Mouse (Mus musculus): ENCODE results near the gene Nsd1. TPM values are rescaled to one million over a fixed set of nuclear protein-coding genes. Genes with fewer than 3 reads are reported as not detected.

Gene Nsd1
- polyA plus RNA-seq (2015; fragmentation: Nextera tagmentation; extraction: Ambion mirVana), result 37.4 and 38.0 TPM in 2 replicates

DNA sequence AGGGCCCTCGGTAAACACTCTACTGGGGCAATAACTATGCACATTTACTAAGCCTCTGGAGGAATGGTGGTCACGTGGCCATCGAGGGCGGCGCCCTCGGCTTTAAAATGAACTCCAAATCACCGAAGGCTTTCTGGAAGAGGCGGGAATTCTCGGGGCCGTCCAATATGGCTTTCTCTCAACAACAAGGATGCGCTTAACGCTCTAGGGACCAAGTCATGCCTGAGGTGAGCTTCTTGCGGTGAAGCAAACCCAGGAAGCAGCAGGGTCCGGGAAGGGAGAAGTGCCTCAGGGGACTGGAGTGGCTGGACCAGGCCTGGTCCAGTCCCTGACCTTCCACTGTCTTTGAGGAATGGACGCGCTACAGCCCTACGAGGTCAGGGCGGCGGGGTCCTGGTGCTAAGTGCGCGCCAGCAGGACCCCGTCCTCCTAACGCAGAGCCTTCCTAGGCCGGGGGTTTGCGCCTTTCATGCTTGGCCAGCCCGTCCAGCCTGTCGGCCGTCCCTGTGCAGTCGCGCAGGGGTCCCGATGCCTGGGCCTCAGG is at the start of gene Nsd1:
TSS of gene Nsd1 (plus strand) at position 134 of the 544 bp plus-strand sequence.
- Histone ChIP-seq H3K27me3 (replicated peaks; ENCODE audit: control insufficient read depth, insufficient read depth, low read length) (no peaks in the 10 kb centered on the region), H3K27ac (ENCODE audit: low read depth, low read length) (peak within 1 kb of the TSS; percentile 98), H3K9me3 (ENCODE audit: control insufficient read depth) (no peaks in the 10 kb centered on the region), H3K4me1 (replicated peaks; ENCODE audit: control insufficient read depth, insufficient read depth, low read length) (0 out of 2 replicates have a peak, but pooled peaks cover 8% of the 10 kb centered on the region), H3K9ac (ENCODE audit: low read depth, low read length) (peak within 1 kb of the TSS; percentile 88), H3K4me3 (ENCODE audit: low read depth, low read length) (peak within 1 kb of the TSS; percentile 73), H3K36me3 (ENCODE audit: control insufficient read depth, insufficient read depth) (no peaks in the 10 kb centered on the region), H3K4me2 (replicated peaks; ENCODE audit: low read depth) (peak within 1 kb of the TSS; percentile 86)
- TF ChIP-seq CTCF (IDR thresholded peaks at IDR 0.05; ENCODE audit: low read depth), result peak; percentile 57; the same call in 1 of the 2 replicates
- WGBS, result 53% methylated on average over 31 of the region's 31 CpGs
- no peak for ATAC-seq

DNA sequence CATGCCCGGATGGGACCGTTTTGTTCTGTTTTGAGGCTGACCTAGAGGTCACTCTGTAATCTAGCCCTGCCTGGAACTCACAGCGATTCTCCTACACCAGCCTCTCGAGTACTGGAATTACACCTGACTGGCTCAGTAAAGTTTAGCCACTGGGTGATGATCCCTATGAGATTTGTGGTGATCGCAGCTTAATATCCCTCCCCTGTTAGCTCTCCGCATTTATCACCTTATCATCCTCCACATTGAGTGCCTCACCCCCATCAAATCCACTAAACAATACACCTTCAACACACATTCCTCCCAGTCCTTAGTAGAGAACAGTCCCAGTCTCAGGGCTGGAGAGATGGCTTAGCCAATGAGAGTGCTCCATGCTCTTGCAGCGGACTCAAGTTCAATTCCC is 47.2 kb upstream of the Nsd1 start:
- no peaks in the 10 kb centered on the region for H3K4me1 ChIP-seq (replicated peaks; ENCODE audit: control insufficient read depth, insufficient read depth, low read length)
- no peak for ATAC-seq
- TF ChIP-seq CTCF (IDR thresholded peaks at IDR 0.05; ENCODE audit: low read depth), result no peak
- 67% methylated on average over 7 of the region's 7 CpGs for WGBS
- no peak overlapping the region for H3K9ac ChIP-seq (ENCODE audit: low read depth, low read length)
- H3K27ac ChIP-seq (ENCODE audit: low read depth, low read length), result no peak overlapping the region
- peaks cover 10% of the 10 kb centered on the region; the same call in 1 of the 2 replicates for H3K36me3 ChIP-seq (ENCODE audit: control insufficient read depth, insufficient read depth)
- H3K27me3 ChIP-seq (replicated peaks; ENCODE audit: control insufficient read depth, insufficient read depth, low read length), result no peaks in the 10 kb centered on the region
- H3K4me2 ChIP-seq (replicated peaks; ENCODE audit: low read depth), result no peak overlapping the region
- H3K9me3 ChIP-seq (ENCODE audit: control insufficient read depth), result no peaks in the 10 kb centered on the region
- H3K4me3 ChIP-seq (ENCODE audit: low read depth, low read length), result no peak overlapping the region

DNA sequence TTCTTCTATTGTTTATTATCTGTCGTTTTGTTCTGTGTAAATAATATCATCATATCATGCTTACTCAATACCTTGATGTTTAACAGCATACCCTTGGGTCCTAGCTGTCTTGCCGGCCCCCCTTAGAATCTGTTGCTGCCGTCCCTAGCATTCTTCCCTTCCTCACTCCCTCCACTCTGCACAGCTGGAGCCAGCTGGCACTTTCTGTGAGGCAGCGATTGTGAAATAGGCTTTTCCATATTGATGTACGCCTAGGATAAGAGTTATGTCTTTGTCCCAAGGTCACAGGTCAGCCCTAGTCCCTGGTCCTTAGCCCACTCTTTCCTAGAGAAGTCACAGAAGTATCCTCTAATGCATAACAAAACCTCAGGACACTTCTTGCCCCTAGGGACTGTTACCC is 46.0 kb upstream of the Nsd1 start:
- Histone ChIP-seq H3K27me3 (replicated peaks; ENCODE audit: control insufficient read depth, insufficient read depth, low read length) (no peaks in the 10 kb centered on the region), H3K4me3 (ENCODE audit: low read depth, low read length) (no peak overlapping the region), H3K9me3 (ENCODE audit: control insufficient read depth) (no peaks in the 10 kb centered on the region), H3K36me3 (ENCODE audit: control insufficient read depth, insufficient read depth) (peaks cover 10% of the 10 kb centered on the region; the same call in 1 of the 2 replicates), H3K27ac (ENCODE audit: low read depth, low read length) (no peak overlapping the region), H3K4me2 (replicated peaks; ENCODE audit: low read depth) (no peak overlapping the region), H3K4me1 (replicated peaks; ENCODE audit: control insufficient read depth, insufficient read depth, low read length) (no peaks in the 10 kb centered on the region), H3K9ac (ENCODE audit: low read depth, low read length) (no peak overlapping the region)
- no peak for ATAC-seq
- TF ChIP-seq CTCF (IDR thresholded peaks at IDR 0.05; ENCODE audit: low read depth), result no peak
- WGBS, result 50% methylated on average over 5 of the region's 5 CpGs

DNA sequence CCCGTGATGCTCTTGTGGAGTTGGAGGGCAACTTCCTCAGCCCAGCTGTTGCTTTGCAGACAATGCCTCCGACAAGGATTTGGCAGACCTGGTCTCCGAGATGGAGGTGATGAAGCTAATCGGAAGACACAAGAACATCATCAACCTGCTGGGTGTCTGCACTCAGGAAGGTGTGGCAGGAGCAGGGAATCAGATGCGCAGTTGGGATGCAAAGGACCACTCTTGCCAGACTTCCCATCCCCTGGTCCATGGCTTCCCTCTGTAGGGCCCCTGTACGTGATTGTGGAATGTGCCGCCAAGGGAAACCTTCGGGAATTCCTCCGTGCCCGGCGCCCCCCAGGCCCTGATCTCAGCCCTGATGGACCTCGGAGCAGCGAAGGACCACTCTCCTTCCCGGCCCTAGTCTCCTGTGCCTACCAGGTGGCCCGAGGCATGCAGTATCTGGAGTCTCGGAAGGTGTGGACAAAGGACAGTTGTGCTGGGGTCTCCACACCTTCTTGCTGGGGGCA is 43.7 kb upstream of the Nsd1 start:
- Histone ChIP-seq H3K4me3 (ENCODE audit: low read depth, low read length) (no peak overlapping the region), H3K36me3 (ENCODE audit: control insufficient read depth, insufficient read depth) (peaks cover 10% of the 10 kb centered on the region; the same call in 1 of the 2 replicates), H3K9ac (ENCODE audit: low read depth, low read length) (no peak overlapping the region), H3K27me3 (replicated peaks; ENCODE audit: control insufficient read depth, insufficient read depth, low read length) (no peaks in the 10 kb centered on the region), H3K4me1 (replicated peaks; ENCODE audit: control insufficient read depth, insufficient read depth, low read length) (no peaks in the 10 kb centered on the region), H3K27ac (ENCODE audit: low read depth, low read length) (no peak overlapping the region), H3K4me2 (replicated peaks; ENCODE audit: low read depth) (no peak overlapping the region), H3K9me3 (ENCODE audit: control insufficient read depth) (no peaks in the 10 kb centered on the region)
- ATAC-seq, result no peak
- WGBS, result 92% methylated on average over 16 of the region's 16 CpGs
- TF ChIP-seq CTCF (IDR thresholded peaks at IDR 0.05; ENCODE audit: low read depth), result no peak

DNA sequence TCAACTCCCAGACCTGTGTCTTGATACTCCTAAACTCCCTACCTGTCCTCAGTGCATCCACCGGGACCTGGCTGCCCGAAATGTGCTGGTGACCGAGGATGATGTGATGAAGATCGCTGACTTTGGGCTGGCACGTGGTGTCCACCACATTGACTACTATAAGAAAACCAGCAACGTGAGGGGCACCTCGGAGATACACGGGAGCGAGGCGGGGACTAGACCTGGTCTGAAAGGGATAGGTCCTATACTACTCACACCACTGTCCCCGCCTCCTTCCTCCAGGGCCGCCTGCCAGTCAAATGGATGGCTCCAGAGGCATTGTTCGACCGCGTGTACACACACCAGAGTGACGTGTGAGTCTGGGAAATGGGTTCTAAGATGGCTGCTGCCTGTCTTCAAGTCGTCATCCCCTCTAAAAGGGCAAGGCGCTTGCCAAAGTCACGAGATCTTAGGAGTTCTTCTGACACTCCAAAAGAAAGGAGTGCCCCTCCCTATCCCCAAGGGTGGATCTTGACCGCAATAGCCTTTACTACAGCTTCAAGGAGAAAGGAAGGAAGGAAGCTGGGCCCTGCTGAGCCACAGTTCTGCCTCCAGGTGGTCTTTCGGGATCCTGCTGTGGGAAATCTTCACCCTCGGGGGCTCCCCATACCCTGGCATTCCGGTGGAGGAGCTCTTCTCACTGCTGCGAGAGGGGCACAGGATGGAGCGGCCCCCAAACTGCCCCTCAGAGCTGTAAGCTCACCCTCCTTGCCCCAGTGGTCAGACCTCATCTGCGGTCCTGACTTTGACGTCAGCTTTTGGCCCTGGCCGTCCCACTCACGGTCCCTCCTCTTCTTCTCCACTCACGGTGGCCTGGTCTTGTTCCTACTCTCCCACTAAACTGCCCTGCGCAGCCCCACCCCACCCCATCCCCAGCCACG is 42.5 kb upstream of the Nsd1 start:
- no peak for ATAC-seq
- no peak overlapping the region for H3K9ac ChIP-seq (ENCODE audit: low read depth, low read length)
- no peak for TF ChIP-seq CTCF (IDR thresholded peaks at IDR 0.05; ENCODE audit: low read depth)
- no peak overlapping the region for H3K4me2 ChIP-seq (replicated peaks; ENCODE audit: low read depth)
- H3K27ac ChIP-seq (ENCODE audit: low read depth, low read length), result no peak overlapping the region
- H3K4me3 ChIP-seq (ENCODE audit: low read depth, low read length), result no peak overlapping the region
- H3K27me3 ChIP-seq (replicated peaks; ENCODE audit: control insufficient read depth, insufficient read depth, low read length), result no peaks in the 10 kb centered on the region
- 88% methylated on average over 32 of the region's 32 CpGs for WGBS
- no peaks in the 10 kb centered on the region for H3K9me3 ChIP-seq (ENCODE audit: control insufficient read depth)
- H3K36me3 ChIP-seq (ENCODE audit: control insufficient read depth, insufficient read depth), result 0 out of 2 replicates have a peak, but pooled peaks cover 6% of the 10 kb centered on the region
- no peaks in the 10 kb centered on the region for H3K4me1 ChIP-seq (replicated peaks; ENCODE audit: control insufficient read depth, insufficient read depth, low read length)

DNA sequence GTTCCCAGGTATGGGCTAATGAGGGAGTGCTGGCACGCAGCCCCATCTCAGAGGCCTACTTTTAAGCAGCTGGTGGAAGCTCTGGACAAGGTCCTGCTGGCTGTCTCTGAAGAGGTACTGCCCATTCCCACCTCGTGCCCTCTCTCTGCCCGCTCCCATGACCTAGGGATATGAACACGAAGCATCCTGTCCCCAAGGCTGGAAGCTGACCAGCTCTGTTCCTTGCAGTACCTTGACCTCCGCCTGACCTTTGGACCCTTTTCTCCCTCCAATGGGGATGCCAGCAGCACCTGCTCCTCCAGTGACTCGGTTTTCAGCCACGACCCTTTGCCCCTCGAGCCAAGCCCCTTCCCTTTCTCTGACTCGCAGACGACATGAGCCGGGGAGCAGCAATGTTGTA is 41.8 kb upstream of the Nsd1 start:
- H3K27me3 ChIP-seq (replicated peaks; ENCODE audit: control insufficient read depth, insufficient read depth, low read length), result no peaks in the 10 kb centered on the region
- no peak for ATAC-seq
- H3K27ac ChIP-seq (ENCODE audit: low read depth, low read length), result no peak overlapping the region
- H3K36me3 ChIP-seq (ENCODE audit: control insufficient read depth, insufficient read depth), result 0 out of 2 replicates have a peak, but pooled peaks cover 6% of the 10 kb centered on the region
- TF ChIP-seq CTCF (IDR thresholded peaks at IDR 0.05; ENCODE audit: low read depth), result no peak
- no peak overlapping the region for H3K9ac ChIP-seq (ENCODE audit: low read depth, low read length)
- no peaks in the 10 kb centered on the region for H3K9me3 ChIP-seq (ENCODE audit: control insufficient read depth)
- H3K4me3 ChIP-seq (ENCODE audit: low read depth, low read length), result no peak overlapping the region
- no peaks in the 10 kb centered on the region for H3K4me1 ChIP-seq (replicated peaks; ENCODE audit: control insufficient read depth, insufficient read depth, low read length)
- WGBS, result 85% methylated on average over 11 of the region's 11 CpGs
- H3K4me2 ChIP-seq (replicated peaks; ENCODE audit: low read depth), result no peak overlapping the region

All from intestine, postnatal 0 days (tissue).